Mouse (Mus musculus) forebrain, embryonic 13.5 days (tissue): ENCODE results near the gene Ccdc85c. TPM values are rescaled to one million over a fixed set of nuclear protein-coding genes. Genes with fewer than 3 reads are reported as not detected.

Experiments
- ATAC-seq: fragments of 200-750 bp; cut with Nextera tagmentation; 2 replicates; pipeline ENCODE4 v1.8.0; 2017
- H3K27ac ChIP-seq: fragments of 300-500 bp; sonication (generic); 2 replicates; pipeline ENCODE4 v1.5.1; 2015; ENCODE audit warnings: inconsistent platforms, mild to moderate bottlenecking, moderate library complexity
- H3K27me3 ChIP-seq: fragments of 300-500 bp; sonication (generic); 2 replicates; pipeline ENCODE4 v1.6.1; 2015; ENCODE audit warnings: mild to moderate bottlenecking, inconsistent platforms
- H3K36me3 ChIP-seq: fragments of 300-500 bp; sonication (generic); 2 replicates; pipeline ENCODE4 v1.6.1; 2015; ENCODE audit warnings: mild to moderate bottlenecking, inconsistent platforms; ENCODE audit not compliant: poor library complexity, severe bottlenecking
- H3K4me1 ChIP-seq: fragments of 300-500 bp; sonication (generic); 2 replicates; pipeline ENCODE4 v1.6.1; 2015; ENCODE audit warnings: inconsistent platforms
- H3K4me2 ChIP-seq: fragments of 300-500 bp; sonication (generic); 2 replicates; pipeline ENCODE4 v1.6.1; 2015; ENCODE audit warnings: inconsistent platforms, mild to moderate bottlenecking, moderate library complexity
- H3K4me3 ChIP-seq: fragments of 300-500 bp; sonication (generic); 2 replicates; pipeline ENCODE4 v1.5.1; 2015; ENCODE audit warnings: mild to moderate bottlenecking, inconsistent platforms
- H3K9ac ChIP-seq: fragments of 300-500 bp; sonication (generic); 2 replicates; pipeline ENCODE4 v1.6.1; 2015; ENCODE audit warnings: mild to moderate bottlenecking, inconsistent platforms
- H3K9me3 ChIP-seq: fragments of 300-500 bp; sonication (generic); replicated peaks from 2 replicates; pipeline ENCODE4 v1.6.1; 2016; ENCODE audit warnings: inconsistent platforms
- WGBS: fragments of 180-500 bp; shearing (Covaris S2); methylation state at CpG from one replicate; pipeline ENCODE4 v1.1.7; 2015; 5-methylcytosine and 5-hydroxymethylcytosine counted together
- polyA plus RNA-seq: library from polyadenylated mRNA; unstranded; fragments of >200 nt; fragmentation: Nextera tagmentation; extraction: Ambion mirVana; gene quantifications from 2 replicates; pipeline ENCODE4 v1.2.1, GENCODE M21; 2015

Gene Ccdc85c
- polyA plus RNA-seq, 1 experiment from 2014 or later = 17.4 TPM

- WGBS = 86% methylated on average over 4 of the region's 4 CpGs
- no peak overlapping the region for H3K9ac ChIP-seq
- no peaks in the 10 kb centered on the region for H3K36me3 ChIP-seq
- H3K9me3 ChIP-seq = no peaks in the 10 kb centered on the region
- H3K4me3 ChIP-seq = no peak overlapping the region
- H3K4me1 ChIP-seq = peaks cover 24% of the 10 kb centered on the region
- peaks cover 11% of the 10 kb centered on the region; the same call in 1 of the 2 replicates for H3K27me3 ChIP-seq
- no peak overlapping the region for H3K27ac ChIP-seq
- no peak for ATAC-seq
- H3K4me2 ChIP-seq = no peak overlapping the region
Measured at GRCm38 (mm10) chr12:108310041-108310440, 34.8 kb upstream of the Ccdc85c start.

GRCm38 (mm10) chr12:108309116-108309794 lies 34.0 kb upstream of the Ccdc85c start:
- ATAC-seq = no peak
- Histone ChIP-seq H3K9ac (no peak overlapping the region), H3K36me3 (no peaks in the 10 kb centered on the region), H3K27me3 (peaks cover 18% of the 10 kb centered on the region), H3K9me3 (no peaks in the 10 kb centered on the region), H3K27ac (no peak overlapping the region), H3K4me2 (no peak overlapping the region), H3K4me1 (peaks cover 24% of the 10 kb centered on the region), H3K4me3 (no peak overlapping the region)
- 84% methylated on average over 7 of the region's 8 CpGs for WGBS

- Histone ChIP-seq H3K9me3 (no peaks in the 10 kb centered on the region), H3K4me1 (peaks cover 24% of the 10 kb centered on the region), H3K27ac (no peak overlapping the region), H3K9ac (no peak overlapping the region), H3K4me2 (no peak overlapping the region), H3K4me3 (no peak overlapping the region), H3K27me3 (peaks cover 18% of the 10 kb centered on the region), H3K36me3 (no peaks in the 10 kb centered on the region)
- WGBS = 87% methylated on average over 16 of the region's 16 CpGs
- no peak for ATAC-seq
Measured at GRCm38 (mm10) chr12:108308363-108308856, 33.2 kb upstream of the Ccdc85c start.

- H3K4me3 ChIP-seq = no peak overlapping the region
- H3K4me1 ChIP-seq = peaks cover 24% of the 10 kb centered on the region
- H3K9ac ChIP-seq = no peak overlapping the region
- peaks cover 18% of the 10 kb centered on the region for H3K27me3 ChIP-seq
- H3K4me2 ChIP-seq = peak overlapping the region; percentile 98
- H3K9me3 ChIP-seq = no peaks in the 10 kb centered on the region
- H3K36me3 ChIP-seq = no peaks in the 10 kb centered on the region
- no peak for ATAC-seq
- WGBS = 27% methylated on average over 14 of the region's 14 CpGs
- H3K27ac ChIP-seq = no peak overlapping the region
Measured at GRCm38 (mm10) chr12:108307553-108307952, 32.3 kb upstream of the Ccdc85c start.

- Histone ChIP-seq H3K9me3 (no peaks in the 10 kb centered on the region), H3K4me3 (peak within 1 kb of the TSS; percentile 56), H3K4me1 (peaks cover 24% of the 10 kb centered on the region), H3K4me2 (peak within 1 kb of the TSS; percentile 98), H3K36me3 (no peaks in the 10 kb centered on the region), H3K9ac (peak within 1 kb of the TSS; percentile 81), H3K27me3 (peaks cover 18% of the 10 kb centered on the region), H3K27ac (no peak within 1 kb of the TSS; the same call in 1 of the 2 replicates)
- ATAC-seq = peak; percentile 66
- 5% methylated on average over 67 of the region's 67 CpGs for WGBS
Measured at GRCm38 (mm10) chr12:108305812-108306794, 30.9 kb upstream of the Ccdc85c start, which contains the start of gene Hhipl1. Hhipl1 (plus strand) TSS chr12:108306270.

GRCm38 (mm10) chr12:108305172-108305571 lies 29.9 kb upstream of the Ccdc85c start:
- H3K4me3 ChIP-seq = no peak overlapping the region
- H3K9ac ChIP-seq = no peak overlapping the region
- H3K4me2 ChIP-seq = no peak overlapping the region
- WGBS = 80% methylated on average over 8 of the region's 8 CpGs
- no peaks in the 10 kb centered on the region for H3K36me3 ChIP-seq
- H3K27ac ChIP-seq = no peak overlapping the region
- H3K4me1 ChIP-seq = peaks cover 24% of the 10 kb centered on the region
- peaks cover 18% of the 10 kb centered on the region for H3K27me3 ChIP-seq
- H3K9me3 ChIP-seq = no peaks in the 10 kb centered on the region
- ATAC-seq = no peak

- H3K36me3 ChIP-seq = no peaks in the 10 kb centered on the region
- H3K9ac ChIP-seq = no peak overlapping the region
- H3K4me2 ChIP-seq = no peak overlapping the region
- 42% methylated on average over 6 of the region's 6 CpGs for WGBS
- ATAC-seq = no peak
- peaks cover 24% of the 10 kb centered on the region for H3K4me1 ChIP-seq
- no peaks in the 10 kb centered on the region for H3K9me3 ChIP-seq
- no peak overlapping the region for H3K4me3 ChIP-seq
- no peak overlapping the region for H3K27ac ChIP-seq
- peaks cover 18% of the 10 kb centered on the region for H3K27me3 ChIP-seq
Measured at GRCm38 (mm10) chr12:108303778-108304365, 28.6 kb upstream of the Ccdc85c start.

GRCm38 (mm10) chr12:108301006-108301405 lies 25.8 kb upstream of the Ccdc85c start:
- no peak for ATAC-seq
- Histone ChIP-seq H3K9ac (no peak overlapping the region), H3K9me3 (no peaks in the 10 kb centered on the region), H3K36me3 (no peaks in the 10 kb centered on the region), H3K4me1 (peaks cover 4% of the 10 kb centered on the region), H3K4me3 (no peak overlapping the region), H3K4me2 (no peak overlapping the region), H3K27me3 (peaks cover 15% of the 10 kb centered on the region), H3K27ac (no peak overlapping the region)
- 79% methylated on average over 6 of the region's 6 CpGs for whole genome bisulfite sequencing

GRCm38 (mm10) chr12:108297033-108297432 lies 21.8 kb upstream of the Ccdc85c start:
- Histone ChIP-seq H3K4me3 (no peak overlapping the region), H3K27me3 (no peaks in the 10 kb centered on the region), H3K36me3 (no peaks in the 10 kb centered on the region), H3K27ac (no peak overlapping the region), H3K9me3 (no peaks in the 10 kb centered on the region), H3K9ac (no peak overlapping the region), H3K4me2 (no peak overlapping the region), H3K4me1 (peaks cover 10% of the 10 kb centered on the region)
- WGBS = 88% methylated on average over 6 of the region's 6 CpGs
- no peak for ATAC-seq

GRCm38 (mm10) chr12:108294620-108295019 lies 19.4 kb upstream of the Ccdc85c start:
- H3K4me1 ChIP-seq = peaks cover 10% of the 10 kb centered on the region
- H3K4me2 ChIP-seq = no peak overlapping the region
- no peaks in the 10 kb centered on the region for H3K9me3 ChIP-seq
- ATAC-seq = no peak
- no peaks in the 10 kb centered on the region; the same call in 1 of the 2 replicates for H3K27me3 ChIP-seq
- no peak overlapping the region for H3K27ac ChIP-seq
- 65% methylated on average over 3 of the region's 3 CpGs for WGBS
- peak overlapping the region; percentile 9; the same call in 1 of the 2 replicates for H3K9ac ChIP-seq
- no peaks in the 10 kb centered on the region for H3K36me3 ChIP-seq
- no peak overlapping the region for H3K4me3 ChIP-seq

GRCm38 (mm10) chr12:108292957-108293356 lies 17.7 kb upstream of the Ccdc85c start:
- Histone ChIP-seq H3K36me3 (no peaks in the 10 kb centered on the region), H3K4me2 (peak overlapping the region; percentile 38), H3K27ac (no peak overlapping the region), H3K9me3 (no peaks in the 10 kb centered on the region), H3K4me3 (no peak overlapping the region), H3K9ac (no peak overlapping the region), H3K27me3 (no peaks in the 10 kb centered on the region; the same call in 1 of the 2 replicates), H3K4me1 (peaks cover 16% of the 10 kb centered on the region)
- ATAC-seq = peak; percentile 72
- 2% methylated on average over 8 of the region's 8 CpGs for WGBS
